Mouse (Mus musculus): ENCODE measurements around the gene Kcnq4. TPM values are rescaled to one million over a fixed set of nuclear protein-coding genes. Genes with fewer than 3 reads are reported as not detected.

Gene Kcnq4
- total RNA-seq, 2 experiments from 2014 or later, result 13.4 to 14.5 TPM

DNA sequence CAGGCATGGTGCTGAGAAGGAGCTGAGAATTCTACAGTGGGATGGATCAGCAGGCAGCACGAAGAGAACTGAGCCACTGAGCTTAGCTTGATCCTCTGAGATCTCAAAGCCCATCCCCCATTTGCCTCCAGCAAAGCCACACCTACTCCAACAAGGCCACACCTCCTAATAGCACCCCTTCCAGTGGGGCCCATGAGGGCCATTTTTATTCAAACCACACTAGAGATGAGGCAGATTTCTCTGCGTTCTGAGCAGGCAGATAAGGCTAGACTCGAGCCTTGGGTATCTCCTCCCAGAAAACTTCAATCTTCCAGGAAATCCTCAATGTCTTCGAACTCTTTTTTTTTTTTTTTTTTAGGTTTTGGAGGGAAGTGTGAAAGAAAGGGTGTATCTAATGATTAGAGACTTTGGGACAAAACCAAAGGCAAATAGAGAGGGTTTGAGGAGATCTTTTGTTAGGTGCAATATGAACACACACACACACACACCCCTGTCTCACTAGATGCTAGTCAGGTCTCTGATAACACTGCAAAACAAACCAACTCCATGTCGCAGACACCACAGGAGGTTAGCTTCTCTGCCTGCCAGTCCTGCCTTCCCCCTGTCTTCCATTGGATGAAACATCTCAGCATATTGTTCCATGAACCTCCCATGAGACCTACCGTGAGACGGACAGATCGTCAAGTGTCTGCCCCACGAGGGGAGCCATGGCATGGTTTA is 65.0 kb downstream of the Kcnq4 start:
- Histone ChIP-seq H3K4me3 (no peak overlapping the region), H3K27ac (no peak overlapping the region)
- no peak for TF ChIP-seq CTCF (IDR thresholded peaks at IDR 0.05)
- no peak for DNase-seq
- intact Hi-C loops (cut with DNase I), result loop anchor here (5.0 kb wide), 2 partner anchors 204 to 296 kb away; no protein-coding TSS in a partner anchor

DNA sequence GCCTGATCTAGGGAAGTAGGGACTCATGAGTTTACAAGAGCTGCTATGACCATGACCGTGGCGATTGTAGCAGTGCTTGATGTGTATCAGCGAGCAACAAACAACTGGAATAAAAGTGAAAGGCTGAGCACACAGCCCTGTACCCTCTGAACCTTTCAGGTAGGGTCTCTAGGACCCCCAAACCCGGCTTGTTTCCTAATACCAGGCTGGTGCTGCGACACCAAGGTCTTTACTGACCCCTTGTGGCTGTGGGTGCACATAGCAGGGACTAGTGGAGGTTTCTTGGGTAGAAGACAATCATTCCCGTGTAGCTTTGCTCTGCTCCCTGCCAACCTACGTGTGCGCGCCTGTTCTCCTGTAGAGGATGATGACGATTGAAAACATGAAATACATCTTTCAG is 66.2 kb downstream of the Kcnq4 start:
- intact Hi-C loops (cut with DNase I), result loop anchor here (1.0 to 5.0 kb wide), 4 partner anchors 73 to 295 kb away; no protein-coding TSS in a partner anchor
- no peak overlapping the region for H3K27ac ChIP-seq
- TF ChIP-seq CTCF (IDR thresholded peaks at IDR 0.05), result peak; percentile 95
- DNase-seq, result peak; percentile 69
- H3K4me3 ChIP-seq, result no peak overlapping the region

DNA sequence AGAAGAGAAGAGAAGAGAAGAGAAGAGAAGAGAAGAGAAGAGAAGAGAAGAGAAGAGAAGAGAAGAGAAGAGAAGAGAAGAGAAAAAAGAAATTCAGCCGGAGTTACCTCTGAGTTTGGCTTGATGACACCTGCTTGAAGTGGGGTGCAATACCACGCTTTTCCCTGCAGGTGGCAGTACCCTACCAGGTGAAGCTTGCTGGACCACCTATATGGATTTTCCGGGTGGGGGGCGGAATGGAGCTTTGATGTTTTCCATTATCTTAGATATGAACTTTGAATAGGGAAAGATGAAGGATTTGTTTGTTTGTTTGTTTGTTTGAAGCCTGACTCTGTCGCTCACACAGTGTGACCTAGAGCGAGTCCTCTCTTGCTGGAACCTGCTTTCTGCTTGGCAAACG is 67.5 kb downstream of the Kcnq4 start:
- peak; percentile 86 for TF ChIP-seq CTCF (IDR thresholded peaks at IDR 0.05)
- intact Hi-C loops (cut with DNase I), result loop anchor here (5.0 kb wide), 2 partner anchors 206 to 294 kb away; no protein-coding TSS in a partner anchor
- peak; percentile 46 for DNase-seq
- no peak overlapping the region for H3K27ac ChIP-seq
- H3K4me3 ChIP-seq, result no peak overlapping the region

DNA sequence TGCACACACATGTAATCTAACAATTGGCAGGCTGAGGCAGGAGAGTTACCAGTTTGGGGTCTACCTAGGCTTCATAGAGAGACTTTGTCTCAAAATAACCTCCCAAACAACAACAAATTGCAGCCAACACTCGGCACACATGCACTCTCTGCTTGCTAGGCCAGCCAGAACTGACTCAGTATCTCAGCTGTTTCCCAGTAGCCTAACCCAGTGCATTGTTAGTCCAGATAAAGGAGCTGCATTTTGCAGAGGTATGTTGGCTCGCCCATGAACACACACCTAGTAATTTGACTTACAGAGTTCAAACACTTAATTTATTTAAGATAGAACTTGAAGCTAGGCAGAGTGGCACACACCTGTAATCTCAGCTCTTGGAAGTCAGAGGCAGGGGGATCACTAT is 72.8 kb downstream of the Kcnq4 start:
- DNase-seq, result no peak
- no peak overlapping the region for H3K27ac ChIP-seq
- TF ChIP-seq CTCF (IDR thresholded peaks at IDR 0.05), result no peak
- intact Hi-C loops (cut with DNase I), result no loop called here
- no peak overlapping the region for H3K4me3 ChIP-seq

DNA sequence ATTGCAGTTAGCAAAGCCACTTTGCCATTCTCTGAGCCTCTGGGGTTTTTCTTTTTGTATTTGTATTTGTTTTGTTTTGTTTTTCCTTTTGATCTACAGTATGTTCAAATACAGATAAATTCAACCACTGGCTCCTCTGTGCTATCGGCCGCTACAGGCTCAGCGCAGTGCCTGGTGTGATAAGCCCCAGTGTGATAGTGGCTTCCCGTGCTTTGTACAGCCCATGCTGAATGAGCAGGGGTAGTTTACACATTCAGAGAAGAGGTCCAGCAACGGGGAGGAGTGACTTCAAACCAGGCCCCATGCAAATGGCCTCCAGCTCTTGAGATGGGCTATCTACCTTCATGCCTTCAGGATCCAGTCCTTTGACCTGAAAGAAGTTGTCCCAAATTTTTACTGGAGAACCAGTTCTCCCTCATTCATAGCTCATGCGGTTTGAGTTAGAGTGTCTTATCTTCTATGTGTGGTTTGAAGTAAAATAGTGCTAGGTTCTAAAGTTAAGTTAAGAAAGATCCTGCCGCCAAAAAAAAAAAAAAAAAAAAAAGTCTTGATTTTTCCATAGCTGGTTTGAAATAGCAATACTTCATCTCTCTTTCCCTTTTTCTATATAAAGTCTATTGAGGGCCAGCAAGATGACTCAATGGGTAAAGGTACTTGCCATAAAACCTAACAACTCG is 73.5 kb downstream of the Kcnq4 start:
- TF ChIP-seq CTCF (IDR thresholded peaks at IDR 0.05), result no peak
- no peak overlapping the region for H3K4me3 ChIP-seq
- no peak overlapping the region for H3K27ac ChIP-seq
- intact Hi-C loops (cut with DNase I), result no loop called here
- no peak for DNase-seq

DNA sequence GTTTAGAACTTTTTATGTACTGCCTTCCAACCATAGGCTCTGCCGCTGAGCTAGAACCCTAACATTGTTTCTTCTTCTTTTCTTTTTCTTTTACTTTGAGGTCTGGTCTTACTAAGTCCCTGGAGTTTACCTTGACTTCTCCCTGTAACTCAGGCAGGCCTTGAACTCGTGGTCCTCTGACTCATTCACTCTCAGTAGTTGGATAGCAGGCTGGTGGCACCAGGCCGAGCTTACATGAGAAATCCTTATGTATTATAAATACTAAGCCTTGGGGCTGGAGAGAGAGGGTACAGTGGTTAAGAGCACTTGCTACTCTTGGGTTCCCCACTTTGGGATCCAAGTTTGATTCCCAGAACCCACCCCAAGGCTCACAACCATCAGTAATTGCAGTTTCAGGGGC is 74.8 kb downstream of the Kcnq4 start:
- no peak overlapping the region for H3K27ac ChIP-seq
- TF ChIP-seq CTCF (IDR thresholded peaks at IDR 0.05), result no peak
- no peak overlapping the region for H3K4me3 ChIP-seq
- intact Hi-C loops (cut with DNase I), result no loop called here
- no peak for DNase-seq

DNA sequence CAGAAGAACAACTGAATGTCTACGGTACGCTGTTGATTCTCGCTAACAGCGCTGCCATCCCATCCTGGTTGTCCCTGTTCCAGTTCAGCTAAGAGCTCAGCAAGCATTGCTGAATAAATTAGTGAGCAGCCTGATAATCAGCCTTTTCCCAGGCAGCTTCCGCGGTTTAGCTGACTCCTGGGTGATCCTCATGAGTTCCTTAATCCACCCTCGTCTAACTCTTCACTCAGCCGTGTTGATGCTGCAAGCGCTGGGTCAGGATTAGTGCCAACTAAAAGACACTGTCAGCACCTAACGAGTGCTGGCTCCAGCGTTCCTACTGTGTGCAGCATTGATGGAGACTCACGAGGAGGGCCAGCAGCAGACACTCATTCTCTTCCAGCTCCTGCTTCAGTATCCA is 77.4 kb downstream of the Kcnq4 start:
- Histone ChIP-seq H3K4me3 (no peak overlapping the region), H3K27ac (no peak overlapping the region)
- TF ChIP-seq CTCF (IDR thresholded peaks at IDR 0.05), result no peak
- intact Hi-C loops (cut with DNase I), result no loop called here
- DNase-seq, result no peak

DNA sequence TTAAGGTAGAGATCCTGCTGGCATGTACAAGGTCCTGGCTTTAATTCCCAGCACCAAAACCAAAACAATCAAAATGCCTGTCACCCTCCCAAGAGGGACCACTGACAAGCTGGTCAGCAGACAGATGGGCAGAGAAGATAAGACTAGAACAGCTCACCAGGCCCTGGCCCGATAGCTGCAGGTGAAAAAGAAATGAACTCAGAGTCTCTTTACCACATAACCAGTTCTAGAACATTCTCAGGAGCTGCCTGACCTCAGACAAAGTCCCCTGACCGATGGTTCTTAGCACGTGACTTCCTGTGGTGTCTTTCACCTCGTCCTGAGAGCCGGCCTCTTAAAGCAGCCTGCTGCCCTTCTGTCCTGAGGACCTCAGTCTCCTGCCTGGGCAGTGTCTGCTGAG is 78.8 kb downstream of the Kcnq4 start:
- no peak for DNase-seq
- TF ChIP-seq CTCF (IDR thresholded peaks at IDR 0.05), result no peak
- intact Hi-C loops (cut with DNase I), result loop anchor here (5.0 kb wide), 1 partner anchor 77 kb away; no protein-coding TSS in a partner anchor
- Histone ChIP-seq H3K27ac (no peak overlapping the region), H3K4me3 (no peak overlapping the region)

DNA sequence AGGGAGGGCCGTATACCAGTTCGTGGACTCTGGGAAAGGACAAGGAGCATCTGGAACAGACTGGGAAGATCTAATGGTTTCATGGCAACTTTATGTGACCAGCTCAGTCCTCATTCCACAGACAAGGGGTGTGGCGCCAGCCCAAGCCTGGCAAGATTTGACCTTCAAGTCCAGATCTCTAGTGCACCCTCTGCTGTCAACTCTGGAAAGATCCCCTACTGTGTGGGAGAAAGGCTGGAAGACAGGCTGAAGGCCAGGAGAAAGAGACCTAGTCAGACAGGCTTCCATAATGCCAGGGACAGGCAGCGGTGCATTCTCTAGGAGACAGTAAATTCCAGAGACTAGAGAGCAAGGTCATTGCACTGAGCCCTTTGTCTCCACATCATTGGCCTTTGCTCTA is 79.9 kb downstream of the Kcnq4 start:
- TF ChIP-seq CTCF (IDR thresholded peaks at IDR 0.05), result peak; percentile 45
- intact Hi-C loops (cut with DNase I), result loop anchor here (5.0 kb wide), 1 partner anchor 76 kb away; no protein-coding TSS in a partner anchor
- DNase-seq, result peak; percentile 74
- no peak overlapping the region; the same call in 1 of the 2 replicates for H3K27ac ChIP-seq
- H3K4me3 ChIP-seq, result no peak overlapping the region

DNA sequence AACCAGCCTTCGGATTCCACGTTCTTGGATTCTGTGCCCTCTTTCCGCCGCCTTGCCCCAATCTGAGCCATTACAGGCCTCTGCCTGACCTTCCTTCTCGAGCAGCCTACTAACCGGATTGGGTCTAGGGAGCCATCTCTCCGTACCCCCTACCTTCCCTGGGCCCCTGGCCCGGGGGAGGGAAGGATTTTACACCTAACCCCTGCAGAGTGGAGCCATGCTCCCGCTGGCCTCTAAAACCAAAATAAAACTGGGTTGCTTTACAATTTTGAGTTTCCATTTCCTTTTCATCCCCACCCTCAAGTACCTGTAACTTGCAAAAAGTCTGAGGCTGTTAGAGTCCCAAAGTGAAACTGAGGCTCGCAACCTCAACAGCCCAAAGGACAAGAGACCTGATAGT is 80.9 kb downstream of the Kcnq4 start:
- TF ChIP-seq CTCF (IDR thresholded peaks at IDR 0.05), result no peak
- peak overlapping the region; percentile 78 for H3K4me3 ChIP-seq
- no peak for DNase-seq
- peak overlapping the region; percentile 88 for H3K27ac ChIP-seq
- intact Hi-C loops (cut with DNase I), result loop anchor here (1.0 to 5.0 kb wide), 2 partner anchors 54 to 75 kb away; no protein-coding TSS in a partner anchor

DNA sequence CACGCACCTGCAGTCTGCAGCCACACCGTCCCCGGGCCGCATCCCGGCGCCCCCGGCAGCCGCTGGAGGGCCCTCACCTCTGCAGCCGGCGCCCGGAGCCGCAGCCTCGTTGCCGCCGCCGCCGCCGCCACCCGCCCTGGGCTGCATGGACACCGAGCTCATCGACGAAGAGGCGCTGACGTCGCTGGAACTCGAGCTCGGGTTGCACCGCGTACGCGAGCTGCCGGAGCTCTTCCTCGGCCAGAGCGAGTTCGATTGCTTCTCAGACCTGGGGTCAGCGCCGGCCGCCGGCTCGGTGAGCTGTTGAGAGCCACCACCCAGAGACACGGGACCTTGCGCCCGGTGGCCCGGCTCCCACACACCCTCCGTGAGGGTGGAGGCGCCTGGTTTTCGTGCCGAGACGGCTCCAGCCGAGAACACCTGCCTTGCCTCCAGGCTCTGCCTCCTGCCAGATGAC is 81.3 kb downstream of the Kcnq4 start:
- Histone ChIP-seq H3K4me3 (peak overlapping the region; percentile 78), H3K27ac (peak overlapping the region; percentile 88)
- TF ChIP-seq CTCF (IDR thresholded peaks at IDR 0.05), result no peak
- intact Hi-C loops (cut with DNase I), result loop anchor here (1.0 to 5.0 kb wide), 2 partner anchors 54 to 75 kb away; no protein-coding TSS in a partner anchor
- DNase-seq, result peak; percentile 88

DNA sequence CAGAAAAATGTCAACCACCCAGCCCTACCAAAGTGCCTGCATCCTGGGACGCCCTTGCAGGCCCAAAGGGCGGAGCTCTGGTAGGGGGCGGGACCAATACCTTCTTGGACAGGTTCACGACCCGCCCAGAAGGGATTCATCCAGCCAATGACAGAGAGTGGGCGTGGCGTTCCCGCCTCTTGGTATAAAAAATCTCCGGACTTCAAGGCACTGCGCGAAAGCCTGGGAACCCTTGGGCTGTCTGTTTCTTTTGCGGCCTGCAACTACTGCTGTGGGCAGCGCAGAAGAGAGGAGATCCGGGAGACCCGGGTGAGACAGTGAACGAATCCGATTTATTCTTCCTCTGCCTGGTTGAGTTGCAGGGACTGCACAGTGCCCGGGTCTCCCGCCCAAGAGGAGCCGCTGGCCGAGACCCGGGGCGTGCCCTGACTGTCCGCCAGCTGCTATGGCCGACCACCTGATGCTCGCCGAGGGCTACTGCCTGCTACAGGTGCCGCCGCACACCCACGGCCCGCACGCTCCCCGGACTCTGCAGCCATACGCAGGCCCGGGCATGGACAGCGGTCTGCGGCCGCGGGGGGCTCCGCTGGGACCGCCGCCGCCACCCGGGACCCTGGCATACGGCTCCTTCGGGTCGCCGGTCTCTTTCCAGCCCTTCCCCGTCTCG is 81.9 kb downstream of the Kcnq4 start, which contains the start of gene Cited4:
TSS of gene Cited4 (plus strand) at position 215 of the 667 bp plus-strand sequence.
- H3K4me3 ChIP-seq, result peak within 1 kb of the TSS; percentile 78
- no peak for TF ChIP-seq CTCF (IDR thresholded peaks at IDR 0.05)
- intact Hi-C loops (cut with DNase I), result loop anchor here (1.0 to 5.0 kb wide), 2 partner anchors 53 to 74 kb away; no protein-coding TSS in a partner anchor
- DNase-seq, result peak; percentile 95
- H3K27ac ChIP-seq, result peak within 1 kb of the TSS; percentile 88

Data from gastrocnemius, adult 2 months (tissue).